Mouse (Mus musculus): ENCODE measurements around the gene Ppp2r5c.

Ppp2r5c gene

DNA sequence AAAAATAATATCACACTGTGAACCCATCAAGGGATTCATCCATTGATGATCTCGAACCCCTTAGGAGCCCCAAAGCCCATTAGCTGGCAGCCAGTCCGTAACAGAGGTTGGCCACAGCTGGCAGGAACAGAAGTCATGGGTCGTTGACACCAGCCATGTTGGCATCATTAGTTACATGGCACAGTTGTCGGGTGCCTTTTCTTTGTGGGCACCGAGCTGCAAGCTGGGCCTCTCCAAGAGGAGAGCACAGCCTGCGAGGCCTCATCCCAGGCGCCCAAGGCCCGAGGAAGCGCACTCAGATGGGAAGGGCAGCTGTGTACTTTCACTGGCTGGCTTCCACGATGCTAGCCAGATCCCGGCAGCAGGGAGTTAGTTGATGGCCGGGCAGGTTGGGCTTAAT lies 64.3 kb downstream of the Ppp2r5c start:
- DNase-seq (ENCODE audit: low read depth, low spot score), result no peak

DNA sequence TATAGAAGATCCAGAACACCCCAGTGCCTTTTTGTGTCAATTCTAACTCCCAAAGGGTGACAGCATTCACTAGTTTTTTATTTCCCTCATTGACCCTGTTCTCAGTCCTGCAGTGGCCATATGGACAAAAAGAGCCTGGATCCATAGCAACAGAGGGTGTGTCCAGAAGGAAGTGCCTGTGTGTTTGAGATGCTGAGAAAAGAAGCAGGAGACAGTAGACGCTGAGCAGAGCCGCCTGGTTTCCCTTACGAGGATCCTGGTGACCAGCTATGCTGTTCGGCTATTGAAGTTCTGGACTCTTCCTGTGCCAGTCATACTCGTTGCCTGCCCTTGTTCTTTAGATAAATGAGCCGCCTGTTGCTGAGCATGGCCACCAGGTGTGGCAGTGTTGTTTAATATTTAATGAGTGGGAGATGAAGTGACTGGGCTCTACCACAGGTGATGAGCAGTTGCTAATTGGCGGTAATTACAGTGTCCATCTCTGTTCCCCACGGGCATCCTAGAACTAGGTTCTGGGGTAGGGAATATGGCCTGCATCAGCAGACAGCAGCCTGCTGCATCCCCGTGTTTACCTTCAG lies 65.0 kb downstream of the Ppp2r5c start:
- DNase-seq (ENCODE audit: low read depth, low spot score), result no peak

DNA sequence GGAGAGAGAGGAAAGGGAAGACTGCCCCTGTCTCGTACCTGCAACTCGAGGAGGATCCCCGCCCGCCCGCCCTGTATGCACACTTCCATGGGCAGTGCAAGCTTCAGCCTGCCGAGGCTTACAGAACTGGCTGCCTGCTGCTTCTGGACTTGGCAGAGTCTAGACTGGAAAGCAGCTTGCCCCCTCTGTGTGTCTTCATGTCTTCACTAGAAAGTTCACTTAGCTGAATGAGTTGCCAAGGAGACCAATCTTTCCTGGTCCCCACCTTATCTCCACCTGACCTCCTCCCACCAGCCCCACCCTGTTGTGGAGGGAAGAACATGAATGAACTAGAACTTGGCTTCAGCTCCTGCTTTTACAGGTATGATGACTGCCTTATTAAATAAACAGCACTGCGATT lies 66.0 kb downstream of the Ppp2r5c start:
- no peak for DNase-seq (ENCODE audit: low read depth, low spot score)

DNA sequence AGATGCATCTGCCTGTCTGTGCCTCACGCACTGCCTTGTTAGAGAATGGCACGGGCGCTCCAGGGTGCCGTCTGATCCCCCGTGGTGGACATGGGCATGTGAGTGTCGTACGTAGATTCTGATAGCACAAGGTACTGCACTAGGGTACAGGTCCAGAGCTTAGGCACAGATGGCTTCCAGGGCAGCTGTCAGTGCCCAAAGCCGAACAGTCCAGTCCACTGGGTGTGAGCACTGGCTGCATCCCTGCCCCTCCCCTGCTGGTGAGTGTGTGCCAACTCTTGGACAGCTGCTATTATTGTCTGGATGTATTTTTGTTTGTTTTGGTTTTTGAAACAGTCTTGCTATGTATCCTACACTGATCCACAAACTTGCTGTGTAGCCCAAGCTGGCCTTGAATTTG lies 68.8 kb downstream of the Ppp2r5c start:
- no peak for DNase-seq (ENCODE audit: low read depth, low spot score)

DNA sequence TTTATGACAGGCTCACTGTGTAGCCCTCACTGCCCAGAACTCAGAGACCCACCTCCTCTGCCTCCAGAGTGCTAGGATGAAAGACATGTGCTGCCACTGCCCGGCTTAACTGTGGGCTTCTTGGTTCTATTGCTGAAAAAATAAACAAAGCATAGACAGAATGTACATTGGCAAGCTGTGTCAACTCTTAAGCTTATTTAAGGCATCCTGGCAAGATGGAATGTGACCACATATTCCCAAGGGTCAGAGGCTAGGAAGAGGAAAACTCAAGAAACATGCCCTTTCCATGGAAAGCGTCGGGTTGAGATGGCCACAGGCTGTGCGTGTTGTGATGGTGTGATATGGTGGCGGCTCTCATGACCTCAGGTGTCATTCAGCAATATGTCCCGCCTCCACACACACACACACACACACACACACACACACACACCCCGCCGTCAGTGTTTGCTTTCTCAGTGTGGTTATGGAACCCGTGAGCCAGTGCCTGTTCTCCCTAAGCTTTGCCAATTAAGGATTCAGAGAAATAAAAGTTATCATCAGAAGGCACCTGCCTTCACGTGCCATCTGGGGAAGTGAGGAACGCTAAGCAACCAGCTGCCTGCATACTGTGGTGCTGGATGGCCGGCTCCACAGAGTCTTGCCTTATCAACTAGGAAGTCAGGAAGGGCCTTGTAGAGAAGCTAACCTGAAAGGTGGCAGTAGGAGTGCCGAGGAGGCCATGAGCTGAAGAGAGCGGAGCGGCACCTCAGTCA lies 73.5 kb downstream of the Ppp2r5c start:
- DNase-seq (ENCODE audit: low read depth, low spot score), result peak; percentile 73

DNA sequence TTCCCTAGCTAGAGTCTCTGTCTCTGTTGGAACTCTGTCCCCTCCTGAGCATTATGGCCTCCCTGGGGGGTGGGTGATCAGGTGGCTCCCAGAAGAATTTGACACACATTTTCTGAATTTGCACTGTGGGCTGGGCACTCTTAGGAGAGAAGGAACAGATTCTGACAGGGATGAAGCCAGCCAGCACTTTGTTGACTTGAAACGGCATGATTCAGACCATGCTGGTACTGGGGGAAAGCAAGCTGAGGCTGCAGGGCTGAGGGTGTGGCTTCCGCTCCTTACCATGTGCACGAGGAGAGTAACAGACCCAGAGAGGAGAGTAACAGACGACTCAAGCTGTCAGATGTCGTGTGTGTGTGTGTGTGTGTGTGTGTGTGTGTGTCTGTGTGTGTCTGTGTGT lies 76.6 kb downstream of the Ppp2r5c start:
- DNase-seq (ENCODE audit: low read depth, low spot score), result no peak

DNA sequence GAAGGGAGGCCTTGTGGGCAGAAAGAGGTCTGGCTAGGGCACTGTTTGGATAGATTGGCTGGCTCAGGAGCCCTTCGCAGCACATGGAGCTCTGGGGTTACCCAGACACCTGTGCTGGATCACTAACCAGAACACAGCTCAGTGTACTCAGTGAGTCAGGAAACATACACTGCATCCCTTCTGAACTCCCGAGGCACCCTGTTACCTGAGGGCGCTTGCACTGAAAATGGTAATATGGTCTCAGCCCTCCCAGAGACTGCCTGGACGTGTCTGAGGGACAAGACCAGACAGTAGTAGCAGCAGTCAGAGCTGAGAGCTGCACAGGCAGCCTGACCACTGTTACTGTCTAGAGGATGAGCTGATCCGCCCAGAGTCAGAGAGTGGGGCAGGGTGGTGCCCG lies 85.8 kb downstream of the Ppp2r5c start:
- no peak for DNase-seq (ENCODE audit: low read depth, low spot score)

DNA sequence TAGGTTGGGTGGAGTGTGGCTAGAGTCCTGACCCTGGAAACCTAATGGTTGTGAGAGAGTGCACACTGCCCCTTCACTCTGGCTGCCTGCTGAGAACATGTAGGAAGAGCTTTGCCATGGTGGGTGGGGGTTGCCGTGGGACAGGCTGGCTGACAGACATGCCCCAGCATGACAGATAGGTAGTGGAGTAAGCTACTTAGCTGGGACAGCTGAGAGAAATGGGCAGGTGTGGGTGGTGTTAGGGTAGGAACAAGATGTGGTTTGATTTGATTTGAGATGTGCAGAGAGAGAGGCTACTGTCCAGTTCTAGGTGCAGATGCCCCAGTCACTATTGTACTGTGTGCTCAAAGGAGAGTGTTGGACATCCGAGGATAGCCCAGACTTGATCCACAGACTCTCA lies 86.2 kb downstream of the Ppp2r5c start:
- DNase-seq (ENCODE audit: low read depth, low spot score), result no peak

DNA sequence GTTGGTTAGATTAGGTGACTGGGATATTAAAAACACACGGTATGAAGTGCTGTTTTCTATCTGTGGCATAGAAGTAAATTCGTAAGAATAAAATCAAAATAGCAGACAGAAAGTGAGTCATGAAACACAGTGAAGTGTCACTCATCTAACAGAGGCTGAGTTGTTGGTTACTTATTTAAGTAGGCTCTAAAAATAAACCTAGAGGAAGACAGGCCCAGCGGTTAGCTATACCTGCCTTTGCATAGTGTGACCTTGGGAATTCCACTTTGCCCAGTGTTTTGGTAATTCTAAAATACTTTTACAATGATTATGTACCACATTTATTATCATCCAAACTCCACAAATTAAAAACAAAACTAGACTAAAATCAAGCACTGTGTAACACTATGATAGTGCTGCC lies 86.9 kb downstream of the Ppp2r5c start:
- DNase-seq (ENCODE audit: low read depth, low spot score), result no peak

DNA sequence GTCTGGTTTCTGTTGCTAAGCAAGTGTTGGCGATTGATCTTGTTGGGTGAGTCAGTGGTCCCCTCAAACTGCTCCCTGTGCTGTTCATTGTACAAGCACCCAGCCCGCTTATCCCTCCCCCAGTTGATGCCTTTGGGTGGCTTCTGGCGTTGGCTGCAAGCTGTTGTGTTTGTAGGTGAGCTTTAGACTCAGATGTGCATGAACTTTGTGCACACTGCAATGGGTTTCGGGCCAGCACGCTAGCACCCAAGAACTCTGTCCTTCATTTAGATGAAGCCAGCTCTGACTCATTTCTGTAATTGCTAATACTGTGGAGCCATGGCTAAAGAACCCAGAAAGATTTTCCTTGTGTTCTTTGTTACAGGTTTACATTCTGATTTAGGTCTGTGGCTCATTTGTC lies 88.4 kb downstream of the Ppp2r5c start:
- DNase-seq (ENCODE audit: low read depth, low spot score), result no peak

DNA sequence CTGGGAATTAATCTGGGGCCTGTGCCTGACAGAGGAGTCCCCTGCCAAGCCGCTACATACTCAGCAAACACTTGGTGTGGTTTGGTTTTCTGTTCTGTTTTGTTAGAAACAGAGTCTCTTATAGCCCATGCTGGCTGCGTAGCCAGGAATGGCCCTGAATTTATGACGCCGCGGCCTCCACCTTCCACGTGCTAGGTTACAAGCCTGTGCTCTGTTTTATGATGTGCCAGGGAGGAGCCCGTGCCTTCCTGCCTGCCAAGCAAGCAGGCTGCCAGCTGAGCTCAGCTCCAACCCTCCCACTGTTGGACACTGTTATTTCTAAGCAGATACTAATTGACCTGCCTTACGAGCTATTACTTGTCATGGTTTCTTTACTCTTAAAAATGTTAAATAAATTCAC lies 90.8 kb downstream of the Ppp2r5c start:
- DNase-seq (ENCODE audit: low read depth, low spot score), result no peak

DNA sequence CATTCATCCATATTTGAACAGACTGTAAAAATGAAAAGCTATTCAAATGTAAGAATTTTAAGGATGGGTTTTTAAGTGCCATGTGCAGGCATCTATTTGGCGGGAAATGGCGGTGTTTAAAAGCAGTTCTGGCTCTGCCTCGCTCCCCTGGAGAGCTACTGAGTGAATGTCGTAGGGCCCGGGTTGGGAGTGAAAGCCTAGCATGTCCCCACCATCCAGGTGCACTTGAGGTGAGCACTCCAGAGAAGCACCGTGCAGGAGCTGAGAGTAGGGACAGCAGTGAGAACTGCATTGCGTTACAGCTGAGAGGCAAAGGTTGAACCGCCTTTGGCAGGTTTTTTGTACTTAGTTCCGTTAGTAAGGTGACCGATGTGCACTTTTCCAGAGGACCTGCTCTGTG lies 92.4 kb downstream of the Ppp2r5c start:
- no peak for DNase-seq (ENCODE audit: low read depth, low spot score)

DNA sequence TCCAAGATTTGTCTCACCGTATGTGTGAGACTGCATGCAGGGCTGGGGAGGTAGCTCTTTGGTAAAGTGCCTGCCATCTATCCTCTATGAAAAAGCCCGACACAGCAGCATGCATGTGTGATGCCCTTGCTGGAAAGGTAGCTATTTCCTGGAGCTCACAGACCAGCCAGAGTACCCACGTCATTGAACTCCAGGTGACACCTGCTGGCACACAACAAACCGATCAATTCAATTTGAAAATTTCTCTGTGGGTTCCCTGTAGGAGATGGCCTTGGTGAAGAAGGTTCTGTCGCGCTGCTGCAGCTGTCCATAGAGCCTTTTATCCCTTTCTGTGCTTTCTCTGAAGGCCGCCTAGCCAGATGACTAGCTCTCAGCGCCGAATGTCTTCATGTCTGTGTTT lies 92.9 kb downstream of the Ppp2r5c start:
- DNase-seq (ENCODE audit: low read depth, low spot score), result no peak

DNA sequence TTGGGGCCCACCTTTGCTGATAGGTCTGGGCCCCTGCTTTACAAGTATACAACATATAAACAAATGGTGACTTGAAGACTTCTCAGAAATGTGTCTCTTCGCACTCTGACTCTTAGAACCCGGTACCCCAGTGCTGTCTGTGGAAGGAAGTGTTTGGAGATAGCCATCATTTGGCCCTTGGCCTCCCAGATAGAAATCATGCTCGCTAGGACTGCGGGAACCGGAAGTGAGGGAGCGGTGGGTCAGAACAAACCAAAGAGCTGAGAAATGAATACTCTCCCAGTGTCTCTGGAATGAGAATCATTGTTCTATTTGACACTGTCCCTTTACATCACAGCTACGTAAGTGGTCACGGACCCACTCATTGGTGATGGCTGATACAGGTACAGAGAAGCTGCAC lies 93.4 kb downstream of the Ppp2r5c start:
- no peak for DNase-seq (ENCODE audit: low read depth, low spot score)

DNA sequence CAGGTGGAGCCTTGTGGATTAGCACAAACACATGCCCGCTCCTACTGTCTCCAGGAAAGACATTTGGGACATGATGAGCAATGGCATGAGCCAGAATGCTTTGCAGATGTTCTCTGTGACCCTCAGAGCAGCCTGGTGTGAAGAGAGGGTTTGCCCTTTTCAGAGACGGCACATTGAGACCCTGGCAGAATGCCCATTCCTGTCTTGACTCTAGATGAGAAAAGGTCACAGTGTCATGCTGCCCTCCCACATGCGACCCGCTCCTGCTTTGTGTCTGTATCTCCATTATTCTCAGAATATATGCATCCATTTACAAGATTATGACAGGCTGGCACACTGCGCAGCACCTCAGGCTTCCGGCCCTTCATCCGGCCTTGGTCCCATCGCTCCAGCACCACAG lies 94.1 kb downstream of the Ppp2r5c start:
- no peak for DNase-seq (ENCODE audit: low read depth, low spot score)

DNA sequence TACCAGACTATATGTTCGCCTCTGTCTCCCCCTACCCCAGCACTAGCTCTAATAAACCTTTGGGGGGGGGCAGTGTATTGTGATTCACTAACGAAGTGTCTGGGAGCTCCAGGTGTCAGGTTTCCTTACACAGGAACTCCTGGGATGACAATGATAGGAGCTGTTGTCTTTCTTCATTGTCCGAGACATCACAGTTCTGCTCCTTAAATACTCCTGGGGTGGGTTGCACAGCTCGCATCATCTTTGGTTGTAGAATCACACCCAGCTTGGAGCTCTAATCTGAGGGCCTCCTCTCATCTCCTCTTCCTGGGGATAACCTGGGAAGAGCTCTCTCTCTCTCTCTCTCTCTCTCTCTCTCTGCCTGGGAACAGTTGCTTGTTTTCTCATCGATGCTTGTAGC lies 94.6 kb downstream of the Ppp2r5c start:
- DNase-seq (ENCODE audit: low read depth, low spot score), result no peak

DNA sequence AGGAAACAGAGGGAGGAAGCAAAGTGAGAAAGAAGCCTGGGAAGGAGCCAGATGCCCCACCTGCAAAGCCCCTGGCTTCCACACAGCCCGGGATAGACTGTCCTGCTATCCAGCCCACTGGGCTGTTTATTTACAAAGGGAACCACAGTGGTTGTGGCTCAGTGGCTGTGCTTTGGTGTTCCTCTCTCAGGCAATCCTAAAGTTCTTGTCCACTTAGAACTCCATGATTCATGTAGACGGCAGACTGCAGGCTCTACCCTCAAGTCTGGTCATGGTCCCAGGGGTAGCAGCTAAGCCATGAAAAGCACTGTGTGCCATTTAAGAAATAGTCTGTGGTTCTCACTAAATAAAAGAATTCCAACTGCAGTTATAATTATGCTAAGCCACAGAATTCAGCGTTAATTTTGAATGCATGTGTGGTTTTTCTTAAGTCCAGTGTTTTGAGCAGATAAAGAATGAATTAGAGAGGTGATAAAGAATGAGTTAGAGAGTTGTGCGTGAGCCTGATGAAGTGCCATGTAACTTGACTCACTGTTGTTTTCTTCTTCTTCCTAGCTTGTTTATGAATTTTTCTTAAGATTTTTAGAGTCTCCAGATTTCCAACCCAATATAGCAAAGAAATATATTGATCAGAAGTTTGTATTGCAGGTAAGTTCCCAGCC lies 98.3 kb downstream of the Ppp2r5c start:
- peak; percentile 29 for DNase-seq (ENCODE audit: low read depth, low spot score)

DNA sequence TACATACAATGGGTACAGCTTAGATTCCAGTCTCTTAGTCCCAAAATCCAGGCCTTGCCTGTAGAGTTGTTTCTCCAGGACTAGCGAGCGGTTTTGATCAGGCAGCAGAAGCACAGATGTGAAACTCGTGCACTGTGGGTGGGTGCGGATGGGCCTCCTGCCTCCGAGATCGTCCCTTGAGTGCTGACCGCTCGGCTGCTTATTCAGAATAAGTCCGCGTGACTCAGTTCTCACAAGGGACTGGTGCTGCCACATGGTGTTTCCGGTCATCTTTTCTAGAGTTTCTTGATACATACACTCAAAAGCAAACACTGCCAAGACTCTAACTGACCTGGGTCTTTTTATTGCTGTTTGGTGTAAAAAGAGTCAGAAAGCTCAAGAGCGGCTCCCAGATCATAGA lies 100.7 kb downstream of the Ppp2r5c start:
- DNase-seq (ENCODE audit: low read depth, low spot score), result no peak

DNA sequence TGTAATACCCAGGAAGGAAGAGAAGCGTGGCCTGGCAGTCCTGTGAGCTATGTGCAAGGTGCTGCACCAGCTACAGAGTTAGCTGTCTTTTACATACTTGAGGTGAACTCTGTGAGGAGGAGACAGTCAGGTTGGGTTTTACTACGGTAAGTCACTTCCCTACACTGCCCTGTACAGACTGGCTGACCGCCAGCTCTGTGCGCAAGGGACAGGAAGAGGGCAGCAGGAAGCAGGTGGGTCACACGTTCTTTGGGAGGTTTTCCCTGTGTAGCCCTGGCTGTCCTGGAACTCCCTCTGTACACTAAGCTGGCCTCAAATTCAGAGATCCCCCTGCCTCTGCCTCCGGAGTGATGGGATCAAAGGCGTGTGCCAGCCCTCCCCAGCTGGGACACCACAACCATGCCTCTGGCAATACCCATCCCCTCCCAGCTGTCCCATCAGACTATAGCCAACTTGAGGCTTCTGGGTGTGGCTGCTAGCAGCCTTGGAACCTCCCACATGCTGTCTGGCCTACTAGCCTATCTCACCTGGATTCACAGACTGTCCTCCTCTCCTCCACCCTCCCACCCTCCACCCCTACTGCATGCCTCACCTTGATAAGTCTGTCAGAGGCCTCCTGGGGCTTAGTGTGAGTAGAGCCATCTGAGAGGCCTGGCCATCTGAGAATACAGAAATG lies 102.7 kb downstream of the Ppp2r5c start:
- DNase-seq (ENCODE audit: low read depth, low spot score), result no peak

DNA sequence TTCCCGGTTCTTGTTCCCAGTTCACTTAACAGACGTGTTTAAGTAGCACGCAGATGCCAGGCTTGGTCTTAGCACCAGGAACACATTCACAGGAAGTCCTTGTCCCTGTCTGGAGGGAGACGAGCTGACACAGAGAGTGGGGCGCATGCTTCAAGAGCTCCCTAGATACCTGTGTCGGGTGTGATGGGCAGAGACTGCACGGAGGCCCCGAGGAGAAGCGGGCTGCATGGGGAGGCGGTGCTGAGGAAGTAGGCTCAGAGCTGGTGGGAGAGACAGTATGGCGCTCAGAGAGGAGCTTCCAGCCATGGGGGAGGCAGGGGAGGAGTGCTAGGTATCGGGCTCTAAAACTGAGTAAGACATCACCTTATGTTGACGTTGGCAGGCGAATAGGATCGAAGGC lies 103.4 kb downstream of the Ppp2r5c start:
- no peak for DNase-seq (ENCODE audit: low read depth, low spot score)

DNA sequence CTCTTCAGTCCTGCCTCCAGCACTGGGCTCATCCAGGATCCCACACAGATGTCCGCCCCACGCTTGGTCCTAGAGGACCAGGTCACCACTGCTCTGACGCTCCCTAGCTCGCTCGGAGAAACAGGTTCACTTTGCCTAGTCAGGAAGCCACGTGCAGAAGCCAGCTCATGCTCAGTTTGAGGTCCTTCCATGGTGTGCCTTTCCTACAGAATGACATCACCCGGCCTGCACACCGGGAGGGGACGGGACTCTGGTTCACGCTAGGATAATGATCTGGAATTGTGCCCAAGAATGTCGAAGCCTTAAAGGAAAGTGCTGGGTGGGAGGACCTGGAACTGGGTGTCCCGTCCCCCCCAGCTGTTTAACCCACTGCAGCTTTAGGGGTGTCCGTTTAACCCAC lies 105.2 kb downstream of the Ppp2r5c start:
- no peak for DNase-seq (ENCODE audit: low read depth, low spot score)

DNA sequence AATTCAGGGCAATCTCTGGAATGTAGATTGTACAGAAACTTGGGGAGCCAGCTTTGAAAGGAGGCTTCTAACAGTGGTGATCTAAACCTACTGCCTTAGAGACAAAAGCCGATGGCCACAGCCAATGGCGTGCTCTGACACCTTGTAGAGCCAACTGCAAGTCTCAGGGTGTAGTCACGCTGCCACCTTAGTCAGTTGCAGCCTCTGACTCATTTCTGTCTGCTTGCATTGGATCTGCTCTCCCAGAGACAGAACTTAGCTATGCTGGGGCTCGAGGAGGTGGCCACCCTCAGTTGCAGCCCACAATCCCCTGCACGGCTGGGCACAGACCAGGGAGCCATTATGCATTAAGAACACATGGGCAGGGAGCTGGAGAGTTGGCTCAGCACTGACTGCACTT lies 106.4 kb downstream of the Ppp2r5c start:
- no peak for DNase-seq (ENCODE audit: low read depth, low spot score)

Measured in 3T3-L1 (cell line).